Comparison of ENCODE assay signal across 9 mouse cellular contexts in genomic region chr7:92638050-92638449, GRCm38 (mm10). TPM values are rescaled to one million over a fixed set of nuclear protein-coding genes. Genes with fewer than 3 reads are reported as not detected.
A peak's percentile ranks its signal among the peaks of the same experiment; 100 is the strongest.
DNase-seq lines count a peak whose midpoint lies in the region; ATAC-seq and TF ChIP-seq lines count a peak whose summit lies in the region.
"Had no signal": no experiment of that assay in that cellular context is flagged by ENCODE, and none has a peak within 500 bp of the region (broad histone marks: within the 10 kb centered on the region; RNA-seq: fewer than 3 reads in every experiment).

No protein-coding gene starts in this region.

- H3K27me3 ChIP-seq in heart, postnatal 0 days (ENCODE audit: control insufficient read depth, insufficient read depth, low read length): no peaks in the 10 kb centered on the region
- H3K27me3 ChIP-seq in embryonic facial prominence, embryonic 10.5 days (replicated peaks; ENCODE audit: low read depth, poor library complexity, severe bottlenecking): peaks cover 10% of the 10 kb centered on the region
- no peaks in the 10 kb centered on the region for H3K27me3 ChIP-seq in intestine, embryonic 16.5 days (replicated peaks; ENCODE audit: control insufficient read depth, insufficient read depth, low read length)
- no peaks in the 10 kb centered on the region for H3K27me3 ChIP-seq in midbrain, embryonic 16.5 days (ENCODE audit: control insufficient read depth, insufficient read depth, low read depth, low read length)

- WGBS in heart, postnatal 0 days: 74% methylated on average over 5 of the region's 5 CpGs
- WGBS in embryonic facial prominence, embryonic 10.5 days: 90% methylated on average over 5 of the region's 5 CpGs
- 88% methylated on average over 5 of the region's 5 CpGs for WGBS in intestine, embryonic 16.5 days
- WGBS in midbrain, embryonic 16.5 days: 91% methylated on average over 5 of the region's 5 CpGs

- H3K36me3 ChIP-seq in heart, postnatal 0 days (replicated peaks; ENCODE audit: control insufficient read depth, insufficient read depth, low read length): peaks cover 14% of the 10 kb centered on the region; the same call in 1 of the 2 replicates
- peaks cover 42% of the 10 kb centered on the region for H3K36me3 ChIP-seq in embryonic facial prominence, embryonic 10.5 days (replicated peaks)
- no peaks in the 10 kb centered on the region for H3K36me3 ChIP-seq in intestine, embryonic 16.5 days (ENCODE audit: control insufficient read depth, insufficient read depth, low read length)
- no peaks in the 10 kb centered on the region for H3K36me3 ChIP-seq in midbrain, embryonic 16.5 days (ENCODE audit: control insufficient read depth, insufficient read depth, low read length)

- ATAC-seq in heart, postnatal 0 days (ENCODE audit: insufficient read depth, low read depth): no peak
- no peak for ATAC-seq in intestine, embryonic 16.5 days
- ATAC-seq in midbrain, embryonic 16.5 days: no peak

- no peaks in the 10 kb centered on the region for H3K9me3 ChIP-seq in heart, postnatal 0 days (replicated peaks; ENCODE audit: control insufficient read depth, low read length)
- no peaks in the 10 kb centered on the region for H3K9me3 ChIP-seq in embryonic facial prominence, embryonic 10.5 days
- no peaks in the 10 kb centered on the region for H3K9me3 ChIP-seq in intestine, embryonic 16.5 days (ENCODE audit: control insufficient read depth, low read length)
- H3K9me3 ChIP-seq in midbrain, embryonic 16.5 days (replicated peaks; ENCODE audit: control insufficient read depth, low read length, poor library complexity, severe bottlenecking): no peaks in the 10 kb centered on the region

- TF ChIP-seq CTCF in heart, postnatal 0 days (IDR thresholded peaks at IDR 0.05; ENCODE audit: low read depth): no peak

- H3K27ac ChIP-seq in heart, postnatal 0 days (ENCODE audit: low read depth): no peak overlapping the region
- H3K27ac ChIP-seq in embryonic facial prominence, embryonic 10.5 days (replicated peaks): no peak overlapping the region
- no peak overlapping the region for H3K27ac ChIP-seq in intestine, embryonic 16.5 days (ENCODE audit: low read length)
- H3K27ac ChIP-seq in midbrain, embryonic 16.5 days (ENCODE audit: low read length): no peak overlapping the region

- peak overlapping the region; percentile 80 for H3K4me2 ChIP-seq in heart, postnatal 0 days (ENCODE audit: low read depth, low read length)
- H3K4me2 ChIP-seq in intestine, embryonic 16.5 days (ENCODE audit: low read depth, low read length): peak overlapping the region; percentile 76
- peak overlapping the region; percentile 69 for H3K4me2 ChIP-seq in midbrain, embryonic 16.5 days (ENCODE audit: low read length)

- intact Hi-C loops in gastrocnemius, postnatal 36 days (cut with DNase I): no loop called here

- no peak for DNase-seq in heart, postnatal 0 days (ENCODE audit: low spot score)
- DNase-seq in heart, adult 11 months: no peak
- no peak for DNase-seq in embryonic facial prominence, embryonic 10.5 days (ENCODE audit: low spot score)
- DNase-seq in gastrocnemius, postnatal 36 days: no peak
- no peak for DNase-seq in testis, postnatal 14 days (ENCODE audit: low spot score)
- no peak for DNase-seq in thymus, postnatal 14 days
- DNase-seq: cerebellum, adult 9-10 months had no signal

- H3K4me3 ChIP-seq in heart, postnatal 0 days (ENCODE audit: low read depth, low read length): peak overlapping the region; percentile 75
- peak overlapping the region; percentile 84 for H3K4me3 ChIP-seq in embryonic facial prominence, embryonic 10.5 days
- H3K4me3 ChIP-seq in intestine, embryonic 16.5 days (ENCODE audit: low read length): peak overlapping the region; percentile 75
- peak overlapping the region; percentile 59 for H3K4me3 ChIP-seq in midbrain, embryonic 16.5 days (ENCODE audit: low read depth, low read length)

- H3K9ac ChIP-seq in heart, postnatal 0 days (replicated peaks; ENCODE audit: low read depth, low read length): no peak overlapping the region
- no peak overlapping the region for H3K9ac ChIP-seq in intestine, embryonic 16.5 days (ENCODE audit: low read depth, low read length)
- no peak overlapping the region for H3K9ac ChIP-seq in midbrain, embryonic 16.5 days (ENCODE audit: low read depth, low read length)

- H3K4me1 ChIP-seq in heart, postnatal 0 days (ENCODE audit: control insufficient read depth, insufficient read depth): peaks cover 16% of the 10 kb centered on the region
- peaks cover 12% of the 10 kb centered on the region for H3K4me1 ChIP-seq in embryonic facial prominence, embryonic 10.5 days
- H3K4me1 ChIP-seq in intestine, embryonic 16.5 days (ENCODE audit: control insufficient read depth, insufficient read depth, low read length): peaks cover 5% of the 10 kb centered on the region
- peaks cover 18% of the 10 kb centered on the region for H3K4me1 ChIP-seq in midbrain, embryonic 16.5 days (ENCODE audit: control insufficient read depth, insufficient read depth, low read length)

- no peak for TF ChIP-seq EP300 in heart, postnatal 0 days (IDR thresholded peaks at IDR 0.05; ENCODE audit: low read depth)

RNA-seq across cellular contexts. Expression of gene Ankrd42, which starts 1.1 kb away (rescaled TPM):
- 1.5 and 2.6 TPM in 2 replicates for total RNA-seq in heart, postnatal 0 days (2014; rRNA removed; ENCODE audit: low replicate concordance)
- polyA plus RNA-seq in heart, postnatal 0 days (2015; fragmentation: Nextera tagmentation; extraction: Ambion mirVana): 1.1 and 1.6 TPM in 2 replicates
- polyA plus RNA-seq in embryonic facial prominence, embryonic 10.5 days (2016; fragmentation: Nextera tagmentation; extraction: Ambion mirVana): 10.0 and 11.4 TPM in 2 replicates
- polyA plus RNA-seq in intestine, embryonic 16.5 days (2015; fragmentation: Nextera tagmentation; extraction: Ambion mirVana): 2.9 and 3.1 TPM in 2 replicates
- polyA plus RNA-seq in midbrain, embryonic 16.5 days (2015; fragmentation: Nextera tagmentation; extraction: Ambion mirVana): 22.7 and 24.0 TPM in 2 replicates
- under 1 TPM; 0.31 to 0.69 TPM for total RNA-seq in gastrocnemius, postnatal 36 days (2021)

RNA-seq across cellular contexts. Expression of gene Pcf11, which starts 31.7 kb away (rescaled TPM):
- total RNA-seq in heart, postnatal 0 days (2014; rRNA removed; ENCODE audit: low replicate concordance): 10.6 and 26.2 TPM in 2 replicates
- 9.6 and 10.5 TPM in 2 replicates for polyA plus RNA-seq in heart, postnatal 0 days (2015; fragmentation: Nextera tagmentation; extraction: Ambion mirVana)
- 18.4 and 20.6 TPM in 2 replicates for polyA plus RNA-seq in embryonic facial prominence, embryonic 10.5 days (2016; fragmentation: Nextera tagmentation; extraction: Ambion mirVana)
- 15.4 and 15.9 TPM in 2 replicates for polyA plus RNA-seq in intestine, embryonic 16.5 days (2015; fragmentation: Nextera tagmentation; extraction: Ambion mirVana)
- polyA plus RNA-seq in midbrain, embryonic 16.5 days (2015; fragmentation: Nextera tagmentation; extraction: Ambion mirVana): 18.2 and 18.6 TPM in 2 replicates
- 10 to 100 TPM; 20.6 to 25.4 TPM for total RNA-seq in gastrocnemius, postnatal 36 days (2021)
